Mouse (Mus musculus): ENCODE results near the gene Usp6nl.

Gene Usp6nl

DNA sequence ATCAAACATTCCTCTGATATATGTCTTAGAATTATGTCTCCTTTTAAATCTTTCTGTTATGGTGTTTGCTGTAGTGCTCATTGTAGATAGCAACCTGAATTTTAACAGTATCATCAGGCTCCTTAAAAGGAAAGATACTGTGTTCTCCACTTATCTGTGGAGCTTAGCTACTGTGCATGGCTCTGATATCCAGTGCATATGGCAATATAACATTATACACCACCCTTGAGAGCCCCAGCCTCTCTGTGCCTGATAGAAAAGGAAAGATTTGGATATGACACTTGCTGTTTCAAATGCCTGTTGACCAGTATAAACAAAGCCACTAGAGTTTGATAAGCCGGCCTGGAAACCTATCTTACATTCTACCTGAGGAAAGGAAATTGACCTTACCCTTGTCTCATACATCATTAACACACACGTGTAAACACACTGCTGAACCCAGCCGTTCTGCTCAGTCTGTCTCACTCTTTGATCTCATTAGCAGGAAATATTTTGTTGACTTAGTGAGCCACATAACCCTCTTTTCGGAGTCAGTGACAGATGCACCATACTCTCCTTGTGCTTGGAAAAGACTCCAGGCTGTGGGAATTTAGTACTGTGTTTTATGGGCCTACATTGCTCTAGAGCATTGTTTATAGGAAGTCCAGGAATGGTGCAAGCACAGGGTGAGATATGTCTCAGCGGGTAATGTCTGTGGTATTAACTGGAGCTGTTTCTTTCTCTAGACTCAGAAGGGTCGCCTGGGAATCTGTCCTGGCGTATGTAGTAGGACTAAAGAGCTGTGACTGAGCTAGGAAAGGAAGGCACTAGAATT is 9.1 kb downstream of the Usp6nl start:
- in situ Hi-C loops (cut with MboI) = no loop called here

DNA sequence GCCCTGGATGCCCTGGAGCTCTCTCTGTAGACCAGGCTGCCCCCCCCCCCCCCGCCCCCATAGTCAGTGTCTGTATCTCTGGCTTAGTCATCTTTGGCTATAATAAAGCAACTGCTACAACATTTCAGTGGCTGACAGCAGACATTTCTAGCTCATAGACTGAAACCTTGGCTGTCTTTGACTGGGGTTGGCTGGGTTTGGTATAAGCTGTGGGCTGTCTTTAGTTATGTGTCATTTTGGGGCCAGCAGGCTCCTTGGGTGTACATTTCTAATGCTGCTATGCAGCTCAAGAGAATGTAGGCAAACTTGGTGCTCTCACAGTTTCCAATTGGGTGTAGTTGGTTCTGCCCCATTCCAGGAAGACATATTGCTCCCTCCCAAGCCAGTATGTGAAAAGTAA is 11.1 kb downstream of the Usp6nl start:
- in situ Hi-C loops (cut with MboI) = no loop called here

DNA sequence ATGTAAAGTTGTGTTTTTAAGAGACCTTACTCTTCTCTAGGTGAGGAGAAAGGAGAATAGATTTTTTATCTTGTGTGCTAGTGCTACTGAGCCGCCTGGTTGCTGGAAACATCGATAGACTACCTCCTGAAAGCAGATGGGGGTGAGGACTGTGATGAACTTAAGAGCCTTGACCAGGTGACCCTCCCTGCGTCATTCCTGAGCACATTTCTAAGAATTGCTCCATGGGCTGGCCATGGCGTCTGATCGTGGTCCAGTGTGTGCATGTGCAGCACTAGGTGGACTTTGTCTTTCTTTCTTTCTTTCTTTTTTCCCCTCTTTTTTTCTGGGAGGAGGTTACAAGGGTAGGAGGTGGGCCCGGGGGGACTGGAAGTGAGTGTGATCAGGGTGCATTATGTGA is 11.5 kb downstream of the Usp6nl start:
- in situ Hi-C loops (cut with MboI) = no loop called here

DNA sequence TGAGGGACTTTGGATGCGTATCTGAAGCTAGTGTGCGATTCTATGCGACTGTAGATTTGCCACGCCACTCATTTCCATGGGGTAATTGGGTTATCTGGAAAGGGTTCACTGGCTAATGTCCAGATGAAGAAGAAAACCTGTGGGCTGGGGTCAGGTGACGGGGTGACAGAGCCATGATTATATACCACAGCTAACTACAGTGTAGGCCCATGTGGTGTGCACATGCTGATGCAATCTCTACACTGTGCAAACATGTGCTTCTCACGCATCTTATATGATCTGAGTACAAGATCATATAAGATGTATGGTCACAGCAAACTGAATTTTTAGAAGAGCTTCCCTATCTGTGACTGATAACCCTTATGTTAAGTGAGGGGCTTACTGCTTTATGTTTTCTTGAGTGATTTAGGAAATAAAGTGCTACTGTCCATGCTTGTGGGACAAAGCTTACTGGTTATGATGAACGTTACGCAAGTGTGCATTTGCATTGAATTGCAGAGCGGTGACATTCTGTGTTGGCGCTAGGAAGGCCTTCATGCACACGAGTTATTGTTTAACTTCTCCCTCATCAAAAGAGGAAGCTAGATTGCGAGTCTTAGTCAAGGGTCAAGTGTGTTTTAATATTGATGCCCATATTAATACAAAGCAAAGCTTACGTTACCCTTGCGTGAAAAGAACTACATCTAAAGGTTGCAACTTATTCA is 12.7 kb downstream of the Usp6nl start:
- in situ Hi-C loops (cut with MboI) = no loop called here

DNA sequence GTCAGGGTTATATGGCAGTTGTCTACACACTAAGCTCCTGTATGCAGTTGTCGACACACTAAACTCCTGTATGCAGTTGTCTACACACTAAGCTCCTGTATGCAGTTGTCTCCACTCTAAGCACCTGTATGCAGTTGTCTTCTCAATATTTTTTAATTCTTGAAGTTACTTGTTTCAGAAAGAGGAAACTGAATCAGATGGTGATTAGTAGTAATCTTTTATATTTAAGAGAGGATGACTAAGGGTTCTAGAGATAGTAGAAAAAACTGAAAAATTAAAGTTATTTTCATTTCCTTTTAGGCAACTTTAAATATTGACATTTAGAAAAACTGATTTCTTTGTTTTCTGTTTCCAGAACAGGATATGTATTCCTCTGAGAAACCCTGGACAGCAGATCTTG is 13.5 kb downstream of the Usp6nl start:
- in situ Hi-C loops (cut with MboI) = no loop called here

DNA sequence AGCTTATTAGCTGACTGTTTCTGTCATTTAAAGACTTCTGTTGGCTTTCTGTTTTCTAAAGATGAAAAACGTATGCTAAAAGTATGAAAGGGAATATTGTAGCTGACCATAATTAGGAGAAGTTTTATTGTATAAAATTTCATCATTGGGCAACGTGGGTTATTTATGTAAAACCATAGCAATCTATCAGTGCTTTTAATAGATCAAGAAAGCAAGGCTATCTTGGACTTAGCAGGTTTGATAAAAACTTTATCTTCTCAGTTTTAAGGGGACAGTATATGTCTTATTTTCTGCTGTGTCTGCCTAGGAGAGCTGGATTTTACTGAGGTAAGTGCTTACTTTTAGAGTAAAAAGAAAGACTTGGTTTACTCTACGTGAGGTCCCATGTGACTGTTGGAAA is 14.2 kb downstream of the Usp6nl start:
- in situ Hi-C loops (cut with MboI) = no loop called here

DNA sequence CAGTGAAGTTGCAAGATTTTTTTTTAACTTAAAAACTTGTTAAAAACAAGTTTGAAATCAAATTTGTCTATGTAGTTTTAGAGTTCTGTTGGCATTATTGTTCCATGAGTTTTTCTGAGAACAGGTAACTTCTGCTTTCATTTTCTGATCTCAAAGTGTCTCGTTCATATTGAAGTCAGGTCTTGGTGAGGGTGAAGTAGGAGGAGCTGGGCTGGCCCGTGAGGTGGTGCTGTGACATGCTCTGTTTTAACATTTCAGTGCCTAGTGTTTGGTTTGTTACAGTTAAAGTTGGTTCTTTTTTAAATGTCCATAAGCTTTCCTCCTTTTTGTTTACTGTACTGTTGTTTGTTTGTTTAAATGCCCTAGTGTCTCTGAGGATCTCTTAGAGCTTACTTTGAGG is 15.0 kb downstream of the Usp6nl start:
- in situ Hi-C loops (cut with MboI) = no loop called here

DNA sequence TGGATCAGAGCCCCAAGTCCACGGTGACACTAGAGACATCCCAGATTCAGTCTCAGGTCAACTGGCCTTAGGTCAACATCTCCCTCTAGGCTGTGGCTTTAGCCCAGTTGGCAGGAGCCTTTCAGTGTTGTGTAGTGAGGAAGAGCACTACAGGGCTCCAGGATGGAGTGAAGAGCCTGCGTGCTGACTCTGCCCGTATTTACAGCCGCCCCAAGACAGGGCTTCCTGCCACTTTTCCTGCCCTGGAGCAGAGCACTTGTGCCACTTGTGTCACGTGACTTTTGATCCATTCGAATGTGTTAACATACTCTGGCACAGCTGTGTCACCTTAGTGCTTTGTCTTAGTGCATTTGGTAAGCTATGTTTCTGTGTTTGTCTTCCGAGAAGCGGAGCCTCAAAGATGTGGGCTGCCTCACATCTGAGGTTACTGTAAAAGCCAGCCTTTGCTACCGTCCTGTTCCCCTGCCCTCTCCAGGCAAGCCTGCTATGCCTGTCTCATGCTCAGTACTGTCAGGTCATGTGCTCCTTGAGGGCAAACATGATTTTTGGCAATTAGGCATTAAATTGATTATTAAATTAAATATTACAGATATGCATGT is 15.7 kb downstream of the Usp6nl start:
- in situ Hi-C loops (cut with MboI) = no loop called here

DNA sequence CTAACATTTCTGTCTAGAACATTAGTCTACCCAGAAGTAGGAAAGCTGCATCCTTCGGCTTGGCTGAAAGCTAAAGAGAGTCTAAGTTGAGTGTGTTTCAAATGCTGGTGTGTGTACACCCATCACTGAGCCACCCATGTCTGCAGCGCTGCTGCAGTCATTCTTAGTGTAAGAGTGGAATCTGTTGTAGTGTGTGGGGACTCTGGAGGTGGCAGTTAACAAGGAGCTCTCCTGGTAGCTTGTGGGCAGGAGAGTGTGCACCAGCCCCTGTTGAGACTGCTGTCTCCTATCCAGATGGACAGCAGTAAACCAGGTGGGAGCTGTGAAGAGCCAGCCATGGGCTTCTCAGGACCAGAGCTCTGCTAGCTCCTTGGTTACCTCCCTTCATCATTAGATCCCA is 18.0 kb downstream of the Usp6nl start:
- in situ Hi-C loops (cut with MboI) = no loop called here

DNA sequence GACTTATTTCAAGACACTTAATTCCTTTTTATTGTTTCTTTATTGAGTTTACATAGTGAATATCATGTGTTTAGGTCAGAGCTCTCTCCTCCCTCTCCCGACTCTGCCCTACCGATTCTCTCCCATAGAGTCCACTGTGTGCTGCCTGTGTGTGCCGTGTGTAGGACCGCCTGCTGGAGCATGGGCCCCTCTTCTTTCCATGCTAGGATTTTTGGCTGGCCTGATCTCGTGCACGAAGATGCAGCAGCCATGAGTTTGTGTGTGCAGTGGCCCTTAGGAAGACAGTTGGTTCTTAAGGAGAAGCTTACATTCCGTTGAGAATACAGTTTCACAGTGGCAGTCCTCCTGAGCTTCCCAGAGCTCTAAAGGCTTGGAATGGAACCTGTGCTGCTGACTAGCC is 19.0 kb downstream of the Usp6nl start:
- in situ Hi-C loops (cut with MboI) = no loop called here

DNA sequence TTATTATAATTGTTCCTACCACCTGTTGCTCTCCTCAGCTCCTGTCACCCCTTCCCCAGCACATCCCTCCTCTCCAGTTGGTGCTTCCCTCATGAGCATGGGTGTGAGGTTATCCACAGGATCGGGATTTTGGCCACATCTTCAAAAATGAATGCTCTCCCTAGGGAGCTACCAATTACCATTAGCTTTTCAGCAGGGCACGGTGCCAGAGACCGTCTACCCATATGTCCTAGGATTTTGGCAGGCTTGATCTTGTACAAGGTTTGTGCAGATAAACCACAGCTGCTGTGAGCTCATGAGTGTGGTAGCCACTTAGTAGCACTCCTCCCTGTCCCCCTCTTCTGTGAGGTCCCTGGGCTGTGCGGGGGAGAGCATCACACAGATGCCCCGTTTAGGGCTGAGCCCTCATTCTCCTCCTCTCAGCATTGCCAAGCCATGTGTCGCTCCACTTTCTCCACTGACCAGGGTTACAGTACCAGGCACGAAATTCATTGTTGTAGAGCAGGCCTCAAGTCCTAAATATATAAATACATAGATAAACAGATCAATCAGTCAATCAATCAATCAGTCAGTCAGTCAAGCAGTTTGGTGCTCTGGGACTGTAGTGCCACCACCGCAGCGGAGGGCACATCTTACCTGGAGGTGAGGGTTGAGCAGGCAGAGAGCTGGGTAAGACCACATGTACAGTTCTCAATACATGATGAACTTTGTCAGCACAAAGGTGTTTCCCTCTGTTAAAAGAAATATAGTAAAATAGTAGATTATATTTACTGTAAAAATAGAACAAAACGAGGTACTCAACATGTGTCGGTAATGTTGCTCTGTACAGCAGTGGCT is 27.0 kb downstream of the Usp6nl start:
- in situ Hi-C loops (cut with MboI) = loop anchor here (5.0 kb wide), 1 partner anchor 48 kb away; no protein-coding TSS in a partner anchor

DNA sequence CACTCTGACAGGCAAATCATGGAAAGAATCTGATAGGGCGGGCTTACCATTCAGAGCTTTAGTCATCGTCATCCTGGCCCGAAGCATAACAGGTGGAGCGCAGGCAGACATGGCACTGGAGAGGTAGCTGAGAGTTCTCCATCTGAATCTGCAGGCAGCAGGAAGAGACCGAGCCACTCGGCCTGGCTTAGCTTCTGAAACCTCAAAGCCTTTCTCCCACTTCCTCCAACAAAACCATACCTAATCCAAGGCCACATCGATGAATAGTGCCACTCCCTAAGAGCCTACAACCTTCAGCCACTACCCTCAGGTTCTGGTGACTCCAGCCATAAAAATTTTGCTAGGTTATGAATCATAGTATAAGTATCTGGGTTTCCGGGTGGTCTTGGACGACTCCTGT is 27.7 kb downstream of the Usp6nl start:
- in situ Hi-C loops (cut with MboI) = loop anchor here (5.0 kb wide), 1 partner anchor 47 kb away; no protein-coding TSS in a partner anchor

DNA sequence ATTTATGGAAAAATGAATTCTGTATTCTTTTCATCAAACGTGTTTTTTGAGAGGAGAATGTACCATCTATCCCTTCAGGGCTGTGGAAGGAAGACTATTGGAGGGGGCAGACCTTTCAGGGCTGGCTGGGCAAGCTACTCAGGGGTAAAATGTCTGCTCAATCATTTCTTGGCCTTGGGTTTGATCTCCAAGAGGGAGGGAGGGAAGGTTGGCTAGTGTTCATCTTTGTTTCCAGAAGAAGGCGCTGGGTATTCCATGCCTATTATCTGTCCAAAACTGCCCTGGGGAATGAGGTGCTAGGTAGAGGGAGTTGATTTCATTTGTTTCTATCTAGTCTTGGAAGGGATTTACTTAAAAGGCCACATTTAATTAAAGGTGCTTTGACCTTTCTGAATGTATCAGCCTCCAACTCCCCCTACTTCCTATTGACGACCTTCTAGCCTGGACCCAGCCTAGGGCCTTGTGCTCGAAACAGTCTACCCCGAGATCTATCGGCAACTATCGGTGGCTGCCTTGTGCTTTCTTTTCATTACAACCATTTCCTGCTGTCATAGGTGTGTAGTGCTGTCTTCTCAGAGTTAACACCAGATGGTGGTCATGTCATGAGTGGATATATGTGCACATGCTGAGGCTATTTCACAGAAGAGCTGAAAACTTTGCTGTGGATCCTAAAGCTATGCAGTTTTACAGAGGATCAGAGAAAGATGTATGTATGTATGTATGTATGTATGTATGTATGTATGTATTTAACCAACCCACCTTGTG is 28.6 kb downstream of the Usp6nl start:
- in situ Hi-C loops (cut with MboI) = loop anchor here (5.0 kb wide), 1 partner anchor 46 kb away; no protein-coding TSS in a partner anchor

DNA sequence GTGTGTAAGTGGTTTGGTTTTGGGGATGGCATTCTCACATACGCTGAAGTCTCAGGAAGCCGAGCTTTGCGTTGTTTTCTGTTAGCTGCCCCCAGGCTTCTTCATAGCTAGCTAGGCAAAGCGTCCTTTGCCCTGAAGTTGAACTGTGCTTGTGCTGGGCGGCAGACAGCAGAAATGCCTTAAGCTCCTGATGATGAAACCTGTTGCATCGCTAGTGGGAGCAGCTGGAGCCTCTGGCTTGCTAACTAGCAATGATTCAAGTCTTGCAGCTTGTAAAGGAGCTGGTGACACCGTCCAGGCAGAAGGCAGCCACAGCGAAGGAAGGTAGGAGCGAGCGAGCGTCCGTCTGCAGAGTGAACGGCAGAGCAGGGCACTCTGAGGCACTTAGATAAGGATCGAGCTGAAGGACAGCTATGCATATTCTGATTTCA is 30.1 kb downstream of the Usp6nl start:
- in situ Hi-C loops (cut with MboI) = loop anchor here (5.0 kb wide), 1 partner anchor 45 kb away; no protein-coding TSS in a partner anchor

DNA sequence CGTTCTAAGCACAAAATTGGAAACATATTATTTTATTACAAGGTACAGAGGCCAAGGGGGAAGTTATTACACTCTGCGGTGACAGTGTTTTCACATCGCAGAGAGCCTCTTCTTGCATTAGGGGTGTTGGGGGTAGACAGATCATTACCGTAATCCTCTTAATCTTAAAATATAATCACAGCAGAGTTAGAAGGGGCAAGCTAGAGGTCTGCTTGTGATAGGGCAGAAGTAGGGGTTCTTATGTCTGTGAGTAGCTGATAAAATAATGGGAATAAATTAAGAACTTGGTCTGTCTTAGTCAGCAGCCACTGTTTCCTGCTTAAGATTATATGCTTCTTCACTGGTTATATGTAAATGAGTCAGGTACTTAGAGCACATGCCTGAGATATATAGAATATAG is 30.6 kb downstream of the Usp6nl start:
- in situ Hi-C loops (cut with MboI) = loop anchor here (5.0 kb wide), 1 partner anchor 44 kb away; no protein-coding TSS in a partner anchor

DNA sequence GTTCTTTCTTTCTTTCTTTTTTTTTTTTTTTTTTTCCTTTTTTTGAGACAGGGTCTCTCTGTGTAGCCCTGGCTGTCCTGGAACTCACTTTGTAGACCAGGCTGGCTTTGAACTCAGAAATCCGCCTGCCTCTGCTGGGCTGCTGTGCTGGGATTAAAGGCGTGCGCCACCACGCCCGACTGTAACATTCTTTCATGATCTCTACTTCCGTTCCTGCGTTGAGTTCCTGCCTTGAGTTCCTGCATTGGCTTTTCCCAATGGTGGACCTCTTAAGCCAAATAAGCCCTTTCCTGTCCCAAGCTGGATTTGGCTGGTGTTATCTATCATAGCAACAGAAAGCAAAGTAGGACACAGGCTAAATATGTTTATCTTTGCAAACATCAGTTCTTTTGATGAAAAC is 34.8 kb downstream of the Usp6nl start:
- in situ Hi-C loops (cut with MboI) = no loop called here

DNA sequence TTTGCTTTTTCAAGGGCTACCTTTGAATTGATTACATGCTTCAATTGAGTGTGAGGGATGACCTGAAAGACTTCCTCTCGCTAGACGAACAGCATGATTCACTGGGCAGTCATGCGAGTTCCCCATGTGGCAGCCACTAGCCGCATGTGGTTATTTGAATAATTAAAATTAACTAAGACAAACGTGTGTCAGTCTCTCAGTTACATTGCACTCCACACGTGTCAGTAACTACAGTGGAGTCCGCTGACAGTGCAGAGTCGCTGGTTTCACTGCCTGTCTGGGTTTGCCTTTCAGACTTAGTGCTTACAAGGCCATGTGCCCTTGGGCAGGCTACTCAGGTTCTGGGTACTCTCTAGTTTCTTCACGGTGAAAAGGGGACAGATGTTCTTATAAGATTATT is 37.2 kb downstream of the Usp6nl start:
- in situ Hi-C loops (cut with MboI) = no loop called here

DNA sequence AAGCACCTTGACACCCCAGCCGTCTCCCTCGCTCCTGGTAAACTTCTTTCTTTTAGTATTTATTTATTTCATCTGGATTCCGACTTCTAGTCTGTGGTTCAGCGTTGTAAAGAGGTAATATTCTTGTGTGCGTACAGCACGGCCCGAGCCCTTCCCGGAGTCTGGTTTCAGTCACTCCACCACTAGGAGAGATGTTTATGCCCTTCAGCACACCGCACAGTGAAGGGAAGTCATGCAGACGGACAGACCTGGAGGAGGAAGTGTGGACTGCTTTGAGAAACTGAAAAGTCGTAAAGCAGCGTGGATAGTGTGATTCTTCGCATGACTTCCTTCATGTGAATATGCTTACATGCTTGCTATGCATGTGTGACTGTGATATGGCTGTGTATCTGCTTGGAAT is 40.7 kb downstream of the Usp6nl start:
- in situ Hi-C loops (cut with MboI) = no loop called here

DNA sequence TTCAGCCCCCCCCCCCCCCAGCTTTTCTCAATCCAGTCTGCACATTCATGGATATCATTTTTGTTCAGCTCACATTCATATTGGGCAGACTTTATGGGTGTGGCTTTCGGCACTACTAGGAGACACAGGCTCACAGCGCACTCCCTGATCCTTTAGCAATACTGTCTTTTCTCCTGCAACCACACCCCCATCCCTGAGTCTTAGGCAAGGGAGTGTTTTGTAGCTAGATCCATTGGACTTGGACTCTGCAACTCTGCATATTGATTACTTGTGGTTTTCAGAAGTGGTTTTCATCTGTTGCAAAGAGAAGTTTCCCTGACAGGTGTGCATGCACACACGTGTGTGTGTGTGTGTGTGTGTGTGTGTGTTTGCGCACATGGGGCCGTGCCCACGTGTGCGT is 41.5 kb downstream of the Usp6nl start:
- in situ Hi-C loops (cut with MboI) = no loop called here

DNA sequence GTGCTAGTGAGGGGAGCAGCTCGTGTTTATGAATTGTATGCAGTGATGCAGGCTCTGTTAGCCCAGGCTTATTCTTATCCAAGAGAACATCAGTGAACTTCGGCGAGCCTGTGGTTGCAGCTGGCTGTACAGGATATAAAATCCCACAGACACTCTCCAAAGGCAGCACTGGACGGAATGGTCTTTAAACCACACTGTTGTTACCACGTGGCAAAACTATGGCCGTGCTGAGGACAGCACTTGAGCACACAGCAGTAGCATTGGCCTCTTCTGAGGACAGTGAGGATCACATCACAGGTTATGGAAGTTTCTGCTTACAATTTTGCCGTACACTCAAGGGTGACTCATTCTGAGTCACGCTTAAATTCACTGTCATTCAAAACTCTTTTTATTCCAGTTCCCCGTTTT is 44.1 kb downstream of the Usp6nl start:
- in situ Hi-C loops (cut with MboI) = no loop called here

DNA sequence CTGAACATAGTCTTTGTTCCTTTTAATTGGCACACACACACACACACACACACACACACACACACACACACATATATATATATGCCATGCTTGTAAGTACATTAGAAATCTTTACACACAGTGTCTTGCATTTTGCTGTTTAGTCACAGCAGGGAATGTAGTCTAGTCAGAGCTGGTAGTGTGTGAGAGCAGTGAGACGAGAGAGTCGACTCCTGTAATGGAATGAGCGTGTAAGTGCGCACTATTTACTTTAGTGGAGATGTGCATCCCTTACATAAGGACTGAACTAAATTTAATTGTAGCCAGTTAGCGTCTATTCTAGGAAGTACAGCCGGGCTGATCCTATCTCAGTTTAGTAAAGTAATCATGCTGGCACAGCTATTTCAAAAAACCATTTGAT is 44.5 kb downstream of the Usp6nl start:
- in situ Hi-C loops (cut with MboI) = no loop called here
